Mouse (Mus musculus) adrenal gland, adult (tissue): ENCODE data around the gene Ttc41.
"Not testable (repeated sequence)": the region's sequence is repeated elsewhere in the genome, so short reads cannot be mapped to it uniquely, and the experiment has no call there.

Experiments used
- DNase-seq, 2 experiments: peaks; one replicate each; pipeline ENCODE4 v3.0.0; 2022 to 2023; ENCODE audit warnings: low spot score in 1 of 2; ENCODE audit not compliant: inconsistent age in 2 of 2

Gene Ttc41

GRCm38 (mm10) chr10:86705318-86705921, at the start of gene Ttc41, which contains the start of gene Hsp90b1:
TSS of gene Ttc41 (plus strand) at chr10:86705811.
TSS of gene Hsp90b1 (minus strand) at chr10:86705509.
- peak; percentile 100 for DNase-seq

GRCm38 (mm10) chr10:86670550-86670949, 35.1 kb upstream of the Ttc41 start:
- DNase-seq = not testable (repeated sequence)

GRCm38 (mm10) chr10:86684797-86685178, 20.8 kb upstream of the Ttc41 start:
- DNase-seq = not testable (repeated sequence)

- DNase-seq = peak; percentile 85 to 95
Observed at GRCm38 (mm10) chr10:86685179-86686016, 20.2 kb upstream of the Ttc41 start.

- DNase-seq = not testable (repeated sequence)
Observed at GRCm38 (mm10) chr10:86686017-86686360, 19.6 kb upstream of the Ttc41 start.

- DNase-seq = peak in 1 of 2 experiments; percentile 43
Observed at GRCm38 (mm10) chr10:86700251-86700650, 5.4 kb upstream of the Ttc41 start.

GRCm38 (mm10) chr10:86700973-86701372, 4.6 kb upstream of the Ttc41 start:
- no peak for DNase-seq

GRCm38 (mm10) chr10:86702312-86702920, 3.2 kb upstream of the Ttc41 start:
- no peak for DNase-seq

- no peak for DNase-seq
Observed at GRCm38 (mm10) chr10:86703375-86703774, 2.2 kb upstream of the Ttc41 start.

GRCm38 (mm10) chr10:86704141-86704540, 1.5 kb upstream of the Ttc41 start:
- peak; percentile 72 to 86 for DNase-seq

- peak; percentile 64 to 85 for DNase-seq
Observed at GRCm38 (mm10) chr10:86704589-86705191, 921 bp upstream of the Ttc41 start.

- peak; percentile 88 to 98 for DNase-seq
Observed at GRCm38 (mm10) chr10:86705922-86706752, 526 bp downstream of the Ttc41 start.

- no peak for DNase-seq
Observed at GRCm38 (mm10) chr10:86707134-86707533, 1.5 kb downstream of the Ttc41 start.

GRCm38 (mm10) chr10:86712156-86712555, 6.5 kb downstream of the Ttc41 start:
- DNase-seq = no peak

GRCm38 (mm10) chr10:86727548-86727980, 22.0 kb downstream of the Ttc41 start:
- peak; percentile 36 to 58 for DNase-seq

- no peak for DNase-seq
Observed at GRCm38 (mm10) chr10:86728176-86728575, 22.6 kb downstream of the Ttc41 start.

GRCm38 (mm10) chr10:86730823-86731499, 25.4 kb downstream of the Ttc41 start:
- DNase-seq = peak; percentile 82 to 95

GRCm38 (mm10) chr10:86731500-86731863, 25.9 kb downstream of the Ttc41 start:
- no peak for DNase-seq

- peak in 1 of 2 experiments; percentile 58 for DNase-seq
Observed at GRCm38 (mm10) chr10:86735036-86735435, 29.4 kb downstream of the Ttc41 start.

- DNase-seq = no peak
Observed at GRCm38 (mm10) chr10:86742918-86743317, 37.3 kb downstream of the Ttc41 start.
